Mouse (Mus musculus) intestine, embryonic 14.5 days (tissue): ENCODE measurements around the gene Med15. TPM values are rescaled to one million over a fixed set of nuclear protein-coding genes. Genes with fewer than 3 reads are reported as not detected.
A peak's percentile ranks its signal among the peaks of the same experiment; 100 is the strongest.

Source experiments
- ATAC-seq: fragments of 200-750 bp; cut with Nextera tagmentation; replicated peaks from 2 replicates; pipeline ENCODE4 v1.8.0; 2017; ENCODE audit warnings: low read depth, moderate number of reproducible peaks, moderate TSS enrichment, moderate library complexity; ENCODE audit not compliant: low FRiP score, low TSS enrichment
- DNase-seq: peaks from one replicate; pipeline ENCODE4 v3.0.0-alpha.2; 2018; ENCODE audit warnings: low spot score
- H3K27ac ChIP-seq: fragments of 300-500 bp; sonication (generic); 2 replicates; pipeline ENCODE4 v1.5.1; 2014; ENCODE audit warnings: low read depth, mild to moderate bottlenecking, control low read depth
- H3K27me3 ChIP-seq: fragments of 300-500 bp; sonication (generic); replicated peaks from 2 replicates; pipeline ENCODE4 v1.6.1; 2014; ENCODE audit warnings: low read length, control low read depth; ENCODE audit not compliant: control insufficient read depth, insufficient read depth
- H3K36me3 ChIP-seq: fragments of 300-500 bp; sonication (generic); 2 replicates; pipeline ENCODE4 v1.6.1; 2014; ENCODE audit warnings: low read length, control low read depth; ENCODE audit not compliant: control insufficient read depth, insufficient read depth
- H3K4me1 ChIP-seq: fragments of 300-500 bp; sonication (generic); replicated peaks from 2 replicates; pipeline ENCODE4 v1.6.1; 2014; ENCODE audit warnings: low read length, control low read depth, mixed read lengths; ENCODE audit not compliant: control insufficient read depth, insufficient read depth
- H3K4me2 ChIP-seq: fragments of 300-500 bp; sonication (generic); 2 replicates; pipeline ENCODE4 v1.6.1; 2014; ENCODE audit warnings: low read length
- H3K4me3 ChIP-seq: fragments of 300-500 bp; sonication (generic); 2 replicates; pipeline ENCODE4 v1.5.1; 2014; ENCODE audit warnings: low read depth, low read length, control low read depth, mixed read lengths
- H3K9ac ChIP-seq: fragments of 300-500 bp; sonication (generic); 2 replicates; pipeline ENCODE4 v1.6.1; 2014; ENCODE audit warnings: mild to moderate bottlenecking, low read length
- H3K9me3 ChIP-seq: fragments of 300-500 bp; sonication (generic); 2 replicates; pipeline ENCODE4 v1.6.1; 2016; ENCODE audit warnings: low read length, control low read depth; ENCODE audit not compliant: control insufficient read depth
- WGBS: fragments of 180-500 bp; shearing (Covaris S2); extraction: QIAGEN DNeasy Blood & Tissue Kit; methylation state at CpG from one replicate; pipeline ENCODE4 v1.1.7; 2014; 5-methylcytosine and 5-hydroxymethylcytosine counted together
- polyA plus RNA-seq: library from polyadenylated mRNA; unstranded; fragments of >200 nt; fragmentation: Nextera tagmentation; extraction: Ambion mirVana; gene quantifications from 2 replicates; pipeline ENCODE4 v1.2.1, GENCODE M21; 2014

The Med15 gene
- polyA plus RNA-seq, 1 experiment from 2014 or later, result 41.5 TPM

DNA sequence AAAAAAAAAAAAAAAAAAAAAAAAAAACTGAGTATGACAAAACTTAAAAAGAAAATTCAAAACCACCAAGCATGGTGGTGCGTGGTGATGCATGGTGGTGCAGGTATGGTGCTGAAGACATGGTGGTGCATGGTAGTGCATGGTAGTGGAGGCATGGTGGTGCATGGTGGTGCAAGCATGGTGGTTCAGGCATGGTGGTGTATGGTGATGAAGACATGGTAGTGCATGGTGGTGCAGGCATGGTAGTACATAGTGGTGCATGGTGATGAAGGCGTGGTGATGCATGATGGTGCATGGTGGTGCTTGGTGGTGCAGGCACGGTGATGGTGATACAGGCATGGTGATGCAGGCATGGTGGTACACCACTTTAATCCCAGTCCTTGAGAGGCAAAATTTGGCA is 8.2 kb downstream of the Med15 start:
- Histone ChIP-seq H3K4me1 (peaks cover 9% of the 10 kb centered on the region; the same call in 1 of the 2 replicates), H3K9ac (no peak overlapping the region), H3K27ac (no peak overlapping the region), H3K27me3 (no peaks in the 10 kb centered on the region), H3K4me2 (no peak overlapping the region), H3K36me3 (no peaks in the 10 kb centered on the region), H3K4me3 (no peak overlapping the region), H3K9me3 (no peaks in the 10 kb centered on the region)
- DNase-seq, result no peak
- ATAC-seq, result no peak
- WGBS, result 93% methylated on average over 3 of the region's 3 CpGs

- DNase-seq (no peak), ATAC-seq (no peak)
- H3K9ac ChIP-seq, result no peak overlapping the region
- H3K27ac ChIP-seq, result no peak overlapping the region
- 87% methylated on average over 1 of the region's 1 CpGs for WGBS
- peaks cover 9% of the 10 kb centered on the region; the same call in 1 of the 2 replicates for H3K4me1 ChIP-seq
- no peaks in the 10 kb centered on the region for H3K36me3 ChIP-seq
- no peaks in the 10 kb centered on the region for H3K27me3 ChIP-seq
- H3K4me2 ChIP-seq, result peak overlapping the region; percentile 41
- H3K4me3 ChIP-seq, result no peak overlapping the region
- H3K9me3 ChIP-seq, result no peaks in the 10 kb centered on the region
These were observed 9.4 kb downstream of the Med15 start for GRCm38 (mm10) chr16:17723325-17723626.

DNA sequence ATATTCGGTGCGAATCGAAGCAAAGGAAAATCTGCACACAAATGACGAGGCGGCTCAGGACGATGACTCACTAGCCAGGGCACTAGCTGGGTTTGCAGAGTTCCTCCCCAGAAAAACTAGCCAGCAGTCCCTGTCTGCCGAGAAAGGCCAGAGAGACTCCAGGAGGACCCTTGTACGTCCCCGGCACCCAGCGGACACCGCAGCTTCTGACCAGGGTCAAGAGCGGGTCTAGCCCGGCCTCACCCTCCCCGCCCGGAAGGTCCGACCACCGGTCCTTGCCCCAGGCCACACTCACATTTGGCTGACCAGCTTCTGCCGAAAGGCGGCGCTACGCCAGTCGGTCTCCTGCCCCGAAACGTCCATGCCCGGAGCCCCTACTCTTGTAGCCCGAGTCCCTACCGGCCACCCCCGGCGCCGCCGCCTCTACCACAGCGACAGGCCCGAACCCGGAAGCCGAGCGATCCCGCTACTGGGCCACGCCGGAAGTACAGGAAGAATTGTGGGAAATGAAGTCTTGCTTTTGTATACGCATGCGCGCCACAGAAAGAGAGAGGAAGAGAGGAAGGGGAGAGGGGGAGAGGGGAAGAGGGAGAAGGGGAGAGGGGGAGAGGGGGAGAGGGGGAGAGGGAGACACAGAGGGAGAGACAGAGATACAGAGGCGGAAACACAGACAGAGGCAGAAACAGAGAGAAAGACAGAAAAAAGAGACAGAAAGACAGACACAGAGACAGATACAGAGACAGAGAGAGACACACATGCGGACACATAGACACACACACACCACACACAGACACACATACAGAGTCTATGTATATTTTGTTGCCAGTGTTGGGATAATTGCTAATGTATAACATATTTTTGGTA is 10.0 kb downstream of the Med15 start:
- Histone ChIP-seq H3K27ac (peak overlapping the region; percentile 82), H3K4me2 (peak overlapping the region; percentile 99), H3K4me3 (peak overlapping the region; percentile 79), H3K4me1 (peaks cover 9% of the 10 kb centered on the region; the same call in 1 of the 2 replicates), H3K27me3 (no peaks in the 10 kb centered on the region), H3K36me3 (no peaks in the 10 kb centered on the region), H3K9ac (peak overlapping the region; percentile 89), H3K9me3 (no peaks in the 10 kb centered on the region)
- DNase-seq, result peak; percentile 92
- 2% methylated on average over 44 of the region's 44 CpGs for WGBS
- peak; percentile 88 for ATAC-seq

GRCm38 (mm10) chr16:17721822-17722460 is 10.8 kb downstream of the Med15 start:
- ATAC-seq (no peak), DNase-seq (no peak)
- Histone ChIP-seq H3K27ac (peak overlapping the region; percentile 82; the same call in 1 of the 2 replicates), H3K4me1 (peaks cover 9% of the 10 kb centered on the region; the same call in 1 of the 2 replicates), H3K4me2 (peak overlapping the region; percentile 99), H3K4me3 (peak overlapping the region; percentile 79), H3K36me3 (no peaks in the 10 kb centered on the region), H3K9ac (peak overlapping the region; percentile 89), H3K27me3 (no peaks in the 10 kb centered on the region), H3K9me3 (no peaks in the 10 kb centered on the region)
- 5% methylated on average over 10 of the region's 10 CpGs for WGBS

GRCm38 (mm10) chr16:17721114-17721808 is 11.4 kb downstream of the Med15 start:
- Histone ChIP-seq H3K27me3 (no peaks in the 10 kb centered on the region), H3K27ac (no peak overlapping the region), H3K36me3 (no peaks in the 10 kb centered on the region), H3K4me3 (peak overlapping the region; percentile 79; the same call in 1 of the 2 replicates), H3K9ac (peak overlapping the region; percentile 89; the same call in 1 of the 2 replicates), H3K4me1 (peaks cover 9% of the 10 kb centered on the region; the same call in 1 of the 2 replicates), H3K4me2 (peak overlapping the region; percentile 99), H3K9me3 (no peaks in the 10 kb centered on the region)
- DNase-seq (no peak), ATAC-seq (no peak)
- WGBS, result 67% methylated on average over 9 of the region's 9 CpGs

DNA sequence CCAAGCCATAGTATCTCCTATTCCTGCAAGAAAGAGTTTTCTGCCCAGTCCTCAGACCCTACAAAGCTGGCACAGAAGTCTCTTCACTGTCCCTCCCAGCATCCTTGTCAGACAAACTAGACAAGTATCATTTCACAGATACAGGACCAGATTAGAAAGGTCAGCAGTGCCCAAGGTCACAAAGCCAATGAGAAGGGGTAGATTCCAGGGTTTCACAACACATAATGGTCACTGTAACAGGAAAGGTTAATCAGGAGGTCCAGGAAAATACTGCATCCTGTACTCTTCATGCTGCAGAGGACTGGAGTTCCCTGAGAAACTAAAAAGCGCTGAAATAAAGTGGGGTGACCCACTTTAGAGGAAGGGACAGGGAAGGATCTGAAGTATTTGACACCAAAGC is 14.9 kb downstream of the Med15 start:
- Histone ChIP-seq H3K4me1 (peaks cover 9% of the 10 kb centered on the region; the same call in 1 of the 2 replicates), H3K4me2 (no peak overlapping the region), H3K36me3 (no peaks in the 10 kb centered on the region), H3K4me3 (no peak overlapping the region), H3K9ac (no peak overlapping the region), H3K9me3 (no peaks in the 10 kb centered on the region), H3K27me3 (no peaks in the 10 kb centered on the region), H3K27ac (no peak overlapping the region)
- no peak for DNase-seq
- WGBS, result 88% methylated on average over 1 of the region's 1 CpGs
- ATAC-seq, result no peak

DNA sequence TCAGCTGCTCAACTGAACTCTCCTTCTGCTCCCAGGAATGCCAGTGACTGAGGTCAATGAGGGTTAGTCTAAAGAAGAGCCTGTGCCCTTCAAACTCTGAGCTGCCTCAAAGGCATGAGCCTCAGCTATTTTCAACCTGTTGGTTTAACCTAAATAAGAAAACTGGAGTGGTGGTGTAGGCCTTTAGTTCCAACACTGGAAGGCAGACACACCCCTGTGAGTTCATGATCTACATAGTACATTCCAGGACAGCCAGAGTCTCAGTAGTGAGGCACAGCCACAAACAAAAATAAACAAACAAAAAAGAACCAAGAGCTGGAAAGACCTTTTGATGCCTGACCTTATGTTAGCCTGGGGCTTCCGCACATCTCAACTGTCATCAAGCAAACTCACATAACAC is 25.1 kb downstream of the Med15 start:
- no peaks in the 10 kb centered on the region for H3K4me1 ChIP-seq
- H3K27me3 ChIP-seq, result no peaks in the 10 kb centered on the region
- no peak for ATAC-seq
- H3K9ac ChIP-seq, result no peak overlapping the region
- no peak overlapping the region for H3K4me3 ChIP-seq
- no peak overlapping the region for H3K4me2 ChIP-seq
- no peak for DNase-seq
- peaks cover 14% of the 10 kb centered on the region; the same call in 1 of the 2 replicates for H3K36me3 ChIP-seq
- no peak overlapping the region for H3K27ac ChIP-seq
- no peaks in the 10 kb centered on the region for H3K9me3 ChIP-seq
- 94% methylated on average over 1 of the region's 1 CpGs for WGBS

DNA sequence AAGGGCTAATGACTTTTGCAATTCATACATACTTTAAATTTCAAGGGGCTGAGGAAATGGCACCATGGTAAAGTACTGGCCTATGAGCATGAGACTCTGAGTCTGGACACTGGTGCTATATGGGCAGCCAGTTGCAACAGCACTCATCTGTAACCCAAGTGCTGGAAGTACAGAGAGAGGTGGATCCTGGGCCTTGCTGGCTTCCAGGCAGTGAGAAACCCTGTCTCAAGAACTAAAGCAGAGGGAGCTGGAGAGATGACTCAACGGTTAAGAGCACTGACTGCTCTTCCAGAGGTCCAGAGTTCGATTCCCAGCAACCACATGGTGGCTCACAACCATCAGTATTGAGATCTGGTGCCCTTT is 31.7 kb downstream of the Med15 start:
- 86% methylated on average over 2 of the region's 2 CpGs for WGBS
- Histone ChIP-seq H3K36me3 (peaks cover 41% of the 10 kb centered on the region), H3K4me2 (no peak overlapping the region), H3K27me3 (no peaks in the 10 kb centered on the region), H3K4me3 (no peak overlapping the region), H3K9ac (no peak overlapping the region), H3K9me3 (no peaks in the 10 kb centered on the region), H3K4me1 (no peaks in the 10 kb centered on the region), H3K27ac (peak overlapping the region; percentile 12; the same call in 1 of the 2 replicates)
- ATAC-seq (peak; percentile 61; the same call in 1 of the 2 replicates), DNase-seq (no peak)
